Mouse (Mus musculus): ENCODE data around the gene Rilpl1.

- TF ChIP-seq CTCF (IDR thresholded peaks at IDR 0.05; ENCODE audit: low read depth) (peak; percentile 62), EP300 (IDR thresholded peaks at IDR 0.05; ENCODE audit: low read depth) (no peak)
These were observed 7.9 kb upstream of the Rilpl1 start for GRCm38 (mm10) chr5:124538813-124539792.

Data from liver, embryonic 14.5 days (tissue).